Mouse (Mus musculus) spleen, adult 2 months (tissue): ENCODE results near the gene Ulk4. TPM values are rescaled to one million over a fixed set of nuclear protein-coding genes. Genes with fewer than 3 reads are reported as not detected.
A peak's percentile ranks its signal among the peaks of the same experiment; 100 is the strongest.

Experiments
- DNase-seq, 2 experiments: peaks; one replicate each; pipeline versions ENCODE4 v3.0.0 to v3.0.0-alpha.2; 2012 to 2021; ENCODE audit warnings: low spot score in 2 of 2, low read depth in 1 of 2
- H3K27ac ChIP-seq: fragments of 200-500 bp; 2 replicates; pipeline ENCODE4 v1.5.1; 2012; ENCODE audit warnings: low read length, inconsistent platforms; ENCODE audit not compliant: insufficient read depth
- H3K27me3 ChIP-seq: fragments of 200-500 bp; 2 replicates; pipeline ENCODE4 v1.6.1; 2012; ENCODE audit warnings: mild to moderate bottlenecking, moderate library complexity, low read length, inconsistent platforms; ENCODE audit not compliant: control insufficient read depth, insufficient read depth
- H3K36me3 ChIP-seq: fragments of 200-500 bp; 2 replicates; pipeline ENCODE4 v1.6.1; 2012; ENCODE audit warnings: mild to moderate bottlenecking, low read length, inconsistent platforms; ENCODE audit not compliant: control insufficient read depth, insufficient read depth
- H3K4me1 ChIP-seq: fragments of 200-500 bp; 2 replicates; pipeline ENCODE4 v1.6.1; 2011; ENCODE audit warnings: inconsistent platforms; ENCODE audit not compliant: control insufficient read depth, insufficient read depth, insufficient read length
- H3K4me3 ChIP-seq: fragments of 200-500 bp; 2 replicates; pipeline ENCODE4 v1.5.1; 2011; ENCODE audit warnings: mild to moderate bottlenecking, inconsistent platforms; ENCODE audit not compliant: insufficient read depth, insufficient read length; ENCODE audit errors: extremely low read depth
- CTCF ChIP-seq: fragments of 200-500 bp; IDR thresholded peaks from 2 replicates; pipeline ENCODE4 v1.5.1; 2011; ENCODE audit warnings: mild to moderate bottlenecking, inconsistent platforms; ENCODE audit not compliant: insufficient read depth, insufficient read length, insufficient replicate concordance; ENCODE audit errors: extremely low read depth
- POLR2A ChIP-seq: fragments of 200-500 bp; IDR thresholded peaks from 2 replicates; pipeline ENCODE4 v1.6.1; 2011; ENCODE audit warnings: low read depth, low read length, inconsistent platforms
- WGBS: fragments of 180-500 bp; shearing (Covaris S2); methylation state at CpG from one replicate; pipeline ENCODE4 v1.1.7; 2018; 5-methylcytosine and 5-hydroxymethylcytosine counted together
- polyA plus RNA-seq: library from polyadenylated mRNA; depleted of rRNA; stranded (reverse); fragments of >200 nt; gene quantifications from 2 replicates; pipeline ENCODE4 v1.2.3, GENCODE M21; 2012

The Ulk4 gene
- polyA plus RNA-seq, 1 experiment: 0.39 TPM

DNA sequence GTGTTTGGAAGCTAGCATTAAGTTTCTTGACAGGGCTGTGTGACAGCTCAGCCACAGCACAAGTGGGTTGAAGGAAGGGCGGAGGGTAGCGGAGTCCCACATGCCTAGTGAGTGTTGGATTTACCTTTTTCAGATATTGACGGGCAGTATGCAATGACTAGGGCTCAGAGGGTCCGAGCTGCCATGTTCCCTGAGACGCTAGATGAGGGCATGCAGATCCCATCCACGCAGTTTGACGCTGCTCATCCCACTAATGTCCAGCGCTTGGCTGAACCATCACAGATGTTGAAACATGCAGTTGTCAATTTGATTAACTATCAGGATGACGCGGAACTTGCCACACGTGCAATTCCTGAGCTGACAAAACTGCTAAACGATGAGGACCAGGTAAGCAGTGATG lies 326.2 kb downstream of the Ulk4 start:
- TF ChIP-seq CTCF (no peak), POLR2A (no peak)
- no peak for DNase-seq
- Histone ChIP-seq H3K4me1 (no peaks in the 10 kb centered on the region), H3K36me3 (peaks cover 54% of the 10 kb centered on the region), H3K27me3 (no peaks in the 10 kb centered on the region), H3K27ac (no peak overlapping the region), H3K4me3 (no peak overlapping the region)
- WGBS: 93% methylated on average over 12 of the region's 12 CpGs

DNA sequence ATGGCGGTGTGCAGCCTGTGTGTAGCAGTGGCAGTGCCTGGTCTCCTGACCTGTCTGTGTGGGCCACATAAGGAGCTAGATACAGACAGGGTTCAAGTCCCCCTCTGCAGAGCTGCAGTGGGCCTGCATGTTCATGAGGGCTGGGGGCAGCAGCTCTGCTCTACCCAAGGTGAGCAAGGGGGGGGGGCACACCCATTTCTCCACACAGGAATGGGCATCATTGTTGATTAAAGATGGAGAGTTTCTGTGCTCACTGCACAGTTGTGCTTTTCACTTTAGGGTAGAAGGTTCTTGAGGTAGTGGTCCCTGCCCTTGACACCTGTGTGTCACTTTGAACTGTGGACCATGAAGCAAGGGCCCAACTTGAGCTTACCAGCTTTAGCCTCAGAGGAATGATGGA lies 328.2 kb downstream of the Ulk4 start:
- peaks cover 6% of the 10 kb centered on the region for H3K4me1 ChIP-seq
- DNase-seq: no peak
- no peak overlapping the region for H3K4me3 ChIP-seq
- no peak overlapping the region for H3K27ac ChIP-seq
- peaks cover 36% of the 10 kb centered on the region for H3K36me3 ChIP-seq
- WGBS: 100% methylated on average over 1 of the region's 1 CpGs
- TF ChIP-seq POLR2A (no peak), CTCF (no peak)
- H3K27me3 ChIP-seq: no peaks in the 10 kb centered on the region

DNA sequence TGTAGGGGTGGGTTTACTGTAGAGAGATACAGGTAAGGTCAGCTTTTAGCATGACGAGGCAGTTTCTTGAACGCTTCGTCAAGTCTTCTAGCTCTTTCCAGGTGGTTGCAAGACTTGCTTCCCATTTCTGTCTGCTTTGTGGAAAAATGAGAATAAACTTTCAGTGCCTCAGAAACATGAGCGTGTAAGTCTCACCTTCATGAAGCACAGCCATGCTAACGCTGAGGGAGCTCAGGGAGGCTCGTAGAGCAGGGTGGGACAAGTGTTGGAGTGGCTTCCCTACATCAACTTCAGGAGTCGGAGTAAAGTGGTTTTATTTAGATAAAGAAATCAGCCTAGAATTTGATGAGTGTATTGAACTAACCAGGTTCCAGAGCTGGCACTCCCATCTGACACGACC lies 330.9 kb downstream of the Ulk4 start:
- Histone ChIP-seq H3K36me3 (peaks cover 10% of the 10 kb centered on the region), H3K4me1 (peaks cover 27% of the 10 kb centered on the region), H3K27ac (no peak overlapping the region), H3K4me3 (no peak overlapping the region), H3K27me3 (no peaks in the 10 kb centered on the region)
- DNase-seq: no peak
- no peak for TF ChIP-seq POLR2A
- no peak for TF ChIP-seq CTCF
- WGBS: 80% methylated on average over 8 of the region's 8 CpGs

DNA sequence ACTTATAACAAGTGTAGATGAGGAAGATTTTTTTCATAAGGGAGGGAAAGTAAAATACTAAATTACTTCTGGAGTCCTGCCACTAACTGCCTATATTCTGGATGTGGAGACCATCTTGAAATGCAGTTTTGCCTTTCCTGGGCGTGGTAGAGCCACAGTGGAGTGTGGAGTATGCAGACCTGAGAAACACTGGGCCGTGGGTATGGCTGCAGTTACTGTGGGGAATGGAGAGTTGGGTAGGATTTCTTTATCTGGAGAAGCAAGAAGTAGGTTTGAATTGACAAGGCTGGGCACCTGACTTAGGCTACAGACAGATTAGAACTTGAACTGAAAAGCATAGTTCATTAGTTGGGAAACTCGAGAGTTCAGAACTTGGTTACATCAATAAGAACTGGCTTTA lies 332.8 kb downstream of the Ulk4 start:
- no peaks in the 10 kb centered on the region for H3K27me3 ChIP-seq
- H3K4me1 ChIP-seq: peaks cover 37% of the 10 kb centered on the region
- TF ChIP-seq POLR2A: no peak
- no peak overlapping the region for H3K4me3 ChIP-seq
- H3K36me3 ChIP-seq: no peaks in the 10 kb centered on the region
- no peak overlapping the region for H3K27ac ChIP-seq
- no peak for DNase-seq
- 58% methylated on average over 3 of the region's 3 CpGs for WGBS

DNA sequence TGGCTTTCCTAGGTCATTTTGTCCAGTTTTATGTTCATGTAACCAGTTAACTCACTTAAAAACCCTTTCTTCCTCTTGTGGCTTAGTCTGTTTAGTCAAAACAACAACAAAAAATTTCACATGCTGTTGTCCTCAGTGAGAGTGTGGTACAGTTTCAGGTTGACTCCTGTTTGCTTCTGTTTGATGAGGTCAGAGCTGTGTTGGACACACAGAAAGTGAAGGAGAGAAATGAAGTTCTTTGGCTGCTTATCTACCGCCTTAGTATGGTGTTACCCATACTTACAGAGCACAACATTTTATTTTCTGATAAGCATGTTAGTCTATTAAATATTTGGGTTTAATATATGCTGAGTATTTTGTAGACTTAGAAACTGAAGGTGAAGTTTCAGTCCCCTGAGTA lies 333.2 kb downstream of the Ulk4 start:
- H3K27ac ChIP-seq: 0 out of 2 replicates have a peak overlapping the region, but pooled peaks have one; percentile 13
- H3K4me1 ChIP-seq: peaks cover 37% of the 10 kb centered on the region
- H3K4me3 ChIP-seq: no peak overlapping the region
- WGBS: 54% methylated on average over 1 of the region's 1 CpGs
- H3K36me3 ChIP-seq: no peaks in the 10 kb centered on the region
- DNase-seq: no peak
- H3K27me3 ChIP-seq: no peaks in the 10 kb centered on the region
- no peak for TF ChIP-seq CTCF
- TF ChIP-seq POLR2A: no peak

DNA sequence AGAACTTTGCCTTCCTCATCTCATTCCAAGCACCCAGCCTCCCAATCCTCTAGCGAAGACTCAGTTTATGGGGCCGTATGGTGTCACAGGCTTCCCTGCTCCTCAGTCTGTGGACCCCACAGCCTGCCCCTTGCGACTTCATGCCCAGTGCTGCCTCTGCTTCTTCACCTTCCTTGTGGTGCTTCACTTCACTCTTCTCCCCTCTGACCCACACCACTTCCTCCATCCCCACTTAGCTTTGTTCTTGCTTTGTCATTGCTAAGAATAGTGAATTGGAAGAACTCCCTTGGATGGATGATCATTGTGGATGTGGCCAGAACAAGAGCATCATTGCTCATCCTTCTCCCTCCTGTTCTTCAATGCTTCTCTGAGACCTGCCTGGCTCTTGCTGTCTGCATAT lies 336.1 kb downstream of the Ulk4 start:
- DNase-seq: no peak
- 50% methylated on average over 3 of the region's 3 CpGs for WGBS
- no peak overlapping the region for H3K27ac ChIP-seq
- no peak overlapping the region for H3K4me3 ChIP-seq
- no peaks in the 10 kb centered on the region for H3K36me3 ChIP-seq
- H3K4me1 ChIP-seq: peaks cover 50% of the 10 kb centered on the region
- no peak for TF ChIP-seq POLR2A
- no peak for TF ChIP-seq CTCF
- H3K27me3 ChIP-seq: no peaks in the 10 kb centered on the region

DNA sequence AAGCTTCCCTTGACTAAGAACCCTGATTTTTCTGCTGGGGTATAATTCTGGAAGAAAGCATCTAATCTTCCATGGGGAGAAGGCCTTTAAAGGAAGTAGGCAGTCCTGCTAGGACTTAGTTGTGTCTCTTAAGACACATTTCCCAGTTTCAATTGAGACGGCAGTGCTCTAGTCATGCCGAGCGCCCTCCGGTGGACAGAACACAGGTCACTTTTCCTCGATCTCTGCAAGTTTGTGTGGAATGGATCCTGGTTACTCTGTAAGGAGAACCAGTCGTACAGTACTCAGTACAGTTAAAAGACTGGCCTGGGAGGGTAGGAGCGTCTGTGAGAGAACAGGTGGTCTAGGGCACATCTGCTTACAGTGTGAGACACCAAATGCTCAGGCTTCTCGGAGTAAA lies 340.6 kb downstream of the Ulk4 start:
- H3K4me1 ChIP-seq: peaks cover 28% of the 10 kb centered on the region; the same call in 1 of the 2 replicates

DNA sequence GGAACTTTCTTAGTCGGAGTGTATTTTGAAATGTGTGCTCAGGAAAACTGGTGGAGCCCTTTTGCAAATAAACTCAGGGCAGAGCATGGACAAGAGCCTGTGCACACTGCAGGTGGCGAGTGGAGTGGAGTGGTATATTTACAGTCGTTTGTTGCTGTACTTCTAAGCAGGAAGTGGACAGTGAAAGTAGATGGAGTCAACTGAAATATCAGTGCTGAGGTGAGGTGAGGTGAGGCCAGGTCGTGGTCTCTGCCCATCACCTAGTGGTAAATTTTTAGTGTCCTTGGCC lies 341.4 kb downstream of the Ulk4 start:
- H3K36me3 ChIP-seq: no peaks in the 10 kb centered on the region
- H3K4me3 ChIP-seq: peak overlapping the region; percentile 17
- TF ChIP-seq CTCF: no peak
- TF ChIP-seq POLR2A: no peak
- H3K27ac ChIP-seq: peak overlapping the region; percentile 10
- peaks cover 21% of the 10 kb centered on the region; the same call in 1 of the 2 replicates for H3K4me1 ChIP-seq
- no peaks in the 10 kb centered on the region for H3K27me3 ChIP-seq
- WGBS: 3% methylated on average over 4 of the region's 4 CpGs
- DNase-seq: no peak

More for the DNA sequence above, 340.6 kb downstream of the Ulk4 start:
- Histone ChIP-seq H3K36me3 (no peaks in the 10 kb centered on the region), H3K27me3 (no peaks in the 10 kb centered on the region), H3K4me3 (no peak overlapping the region; the same call in 1 of the 2 replicates), H3K27ac (no peak overlapping the region)
- DNase-seq: peak in 1 of 2 experiments; percentile 34
- TF ChIP-seq POLR2A (no peak), CTCF (peak; percentile 28; the same call in 1 of the 2 replicates)
- WGBS: 21% methylated on average over 8 of the region's 8 CpGs
